Mouse (Mus musculus): ENCODE results near the gene Dner. TPM values are rescaled to one million over a fixed set of nuclear protein-coding genes. Genes with fewer than 3 reads are reported as not detected.

Gene Dner
- polyA plus RNA-seq, 1 experiment from 2014 or later, result 0.32 TPM

DNA sequence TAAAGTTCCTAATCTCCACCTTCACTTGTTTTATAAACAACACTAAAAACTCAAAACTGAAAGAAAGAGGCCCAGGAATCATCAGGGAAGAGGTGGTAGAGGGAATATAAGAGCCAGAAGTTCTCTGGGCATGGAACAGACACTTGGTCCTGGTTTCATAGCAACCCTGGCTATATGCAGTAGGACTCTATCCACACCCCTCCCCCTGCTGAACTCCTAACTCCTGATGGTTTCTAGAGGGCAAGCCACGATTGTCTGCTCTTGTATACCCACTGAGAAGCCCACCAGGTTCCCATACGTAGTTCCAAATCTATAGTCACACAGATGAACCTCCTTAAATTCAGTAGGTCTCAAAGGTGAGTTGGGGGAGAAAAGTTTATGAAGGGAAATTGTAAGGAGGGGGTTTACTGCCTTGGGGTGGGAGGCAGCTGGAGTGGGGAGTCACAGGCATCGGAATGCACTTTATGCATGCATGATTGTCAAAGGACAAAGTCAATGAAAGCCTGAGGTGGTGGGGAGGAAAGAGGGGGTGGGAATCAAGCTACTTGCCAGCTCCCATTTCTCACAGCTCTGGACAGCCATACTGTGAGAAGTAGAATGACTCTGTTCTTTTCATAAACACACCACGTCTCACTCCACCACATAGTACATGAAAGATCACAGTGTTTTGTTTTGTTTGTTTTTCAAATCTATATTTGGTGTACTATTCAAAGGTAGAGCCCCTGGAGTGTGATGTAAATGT, 31.5 kb downstream of the Dner start:
- H3K27me3 ChIP-seq (replicated peaks; ENCODE audit: control insufficient read depth, insufficient read depth, low read length), result no peaks in the 10 kb centered on the region
- no peak overlapping the region for H3K4me2 ChIP-seq
- WGBS, result 63% methylated on average over 4 of the region's 4 CpGs
- DNase-seq (ENCODE audit: low spot score) (no peak), ATAC-seq (replicated peaks; ENCODE audit: low FRiP score) (no peak)
- no peaks in the 10 kb centered on the region for H3K36me3 ChIP-seq (ENCODE audit: control insufficient read depth, insufficient read depth, low read length)
- H3K27ac ChIP-seq (ENCODE audit: low read depth, low read length), result no peak overlapping the region
- no peaks in the 10 kb centered on the region for H3K4me1 ChIP-seq (replicated peaks; ENCODE audit: control insufficient read depth, insufficient read depth, low read length)
- no peaks in the 10 kb centered on the region for H3K9me3 ChIP-seq (ENCODE audit: control insufficient read depth, low read length)
- H3K4me3 ChIP-seq (ENCODE audit: low read depth, low read length), result no peak overlapping the region
- H3K9ac ChIP-seq (ENCODE audit: low read depth, low read length), result no peak overlapping the region

DNA sequence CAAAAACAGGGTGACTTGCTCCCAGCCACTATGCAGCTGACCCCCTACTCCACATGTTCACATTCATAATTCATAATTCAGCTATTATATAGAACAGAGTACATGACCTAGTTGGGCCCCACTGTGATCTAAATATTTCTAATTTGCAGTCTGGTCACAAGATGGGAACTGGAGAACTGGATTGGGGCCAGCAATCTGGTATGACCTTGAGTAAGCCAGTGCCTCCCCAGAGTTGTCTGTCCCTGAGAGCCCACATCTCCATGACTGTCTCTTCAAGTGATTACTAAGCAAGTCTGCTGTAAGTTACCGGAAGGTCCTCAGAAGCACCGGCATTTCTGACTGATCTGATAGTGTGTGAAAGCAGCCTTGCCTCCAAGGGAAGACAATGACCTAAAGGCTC, 49.2 kb downstream of the Dner start:
- H3K4me3 ChIP-seq (ENCODE audit: low read depth, low read length), result no peak overlapping the region
- H3K9ac ChIP-seq (ENCODE audit: low read depth, low read length), result no peak overlapping the region
- H3K36me3 ChIP-seq (ENCODE audit: control insufficient read depth, insufficient read depth, low read length), result no peaks in the 10 kb centered on the region
- H3K9me3 ChIP-seq (ENCODE audit: control insufficient read depth, low read length), result no peaks in the 10 kb centered on the region
- 79% methylated on average over 2 of the region's 2 CpGs for WGBS
- ATAC-seq (replicated peaks; ENCODE audit: low FRiP score) (no peak), DNase-seq (ENCODE audit: low spot score) (no peak)
- no peak overlapping the region for H3K4me2 ChIP-seq
- H3K4me1 ChIP-seq (replicated peaks; ENCODE audit: control insufficient read depth, insufficient read depth, low read length), result no peaks in the 10 kb centered on the region
- no peak overlapping the region for H3K27ac ChIP-seq (ENCODE audit: low read depth, low read length)
- no peaks in the 10 kb centered on the region for H3K27me3 ChIP-seq (replicated peaks; ENCODE audit: control insufficient read depth, insufficient read depth, low read length)

DNA sequence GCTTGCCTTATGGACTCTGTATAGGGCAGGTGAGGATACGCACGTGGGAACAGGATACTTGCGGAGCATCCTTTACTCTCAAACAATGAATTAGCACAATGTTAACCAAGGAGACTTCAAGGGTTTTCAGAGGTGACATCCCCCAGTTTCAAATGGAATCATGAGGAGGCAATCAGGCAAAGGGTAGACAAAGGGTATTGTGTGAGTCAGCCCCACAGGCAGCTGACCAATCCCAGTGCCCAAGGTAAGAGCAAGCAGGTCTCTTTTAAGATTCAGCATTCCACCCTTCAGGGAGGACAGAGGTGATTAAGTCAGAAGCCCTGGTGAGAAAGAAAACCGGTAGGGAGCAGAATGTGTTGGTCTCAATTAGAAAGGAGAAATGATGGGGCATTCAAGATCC, 55.6 kb downstream of the Dner start:
- WGBS, result 53% methylated on average over 4 of the region's 4 CpGs
- no peak overlapping the region for H3K4me2 ChIP-seq
- ATAC-seq (replicated peaks; ENCODE audit: low FRiP score), result no peak

DNA sequence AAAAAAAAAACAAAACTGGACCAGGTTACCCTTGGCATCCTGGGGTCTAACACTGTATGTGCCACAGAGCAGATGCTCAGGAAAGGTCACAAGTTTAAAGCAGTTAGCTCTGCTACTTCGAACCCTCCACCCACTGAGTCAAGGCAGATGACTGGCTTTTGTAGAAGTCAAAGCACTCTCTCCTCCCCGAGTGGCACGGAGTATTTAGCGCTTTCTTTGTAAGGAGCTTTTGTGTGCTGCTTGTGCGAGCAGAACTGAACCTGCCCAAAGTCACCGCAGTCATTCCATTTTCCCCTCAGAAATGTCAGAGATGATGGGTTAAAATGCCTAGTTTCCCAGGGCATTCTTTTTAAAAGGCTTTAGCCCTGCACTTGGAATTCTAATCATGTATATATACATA, 59.1 kb downstream of the Dner start:
- ATAC-seq (replicated peaks; ENCODE audit: low FRiP score), result no peak
- Histone ChIP-seq H3K4me1 (replicated peaks; ENCODE audit: control insufficient read depth, insufficient read depth, low read length) (no peaks in the 10 kb centered on the region), H3K4me3 (ENCODE audit: low read depth, low read length) (no peak overlapping the region), H3K9ac (ENCODE audit: low read depth, low read length) (no peak overlapping the region), H3K9me3 (ENCODE audit: control insufficient read depth, low read length) (no peaks in the 10 kb centered on the region), H3K36me3 (ENCODE audit: control insufficient read depth, insufficient read depth, low read length) (no peaks in the 10 kb centered on the region), H3K27me3 (replicated peaks; ENCODE audit: control insufficient read depth, insufficient read depth, low read length) (no peaks in the 10 kb centered on the region), H3K4me2 (no peak overlapping the region), H3K27ac (ENCODE audit: low read depth, low read length) (no peak overlapping the region)
- WGBS, result 41% methylated on average over 6 of the region's 6 CpGs
- no peak for DNase-seq (ENCODE audit: low spot score)

More for the DNA sequence above, 55.6 kb downstream of the Dner start:
- no peak overlapping the region for H3K27ac ChIP-seq (ENCODE audit: low read depth, low read length)
- no peak overlapping the region for H3K9ac ChIP-seq (ENCODE audit: low read depth, low read length)
- no peaks in the 10 kb centered on the region for H3K27me3 ChIP-seq (replicated peaks; ENCODE audit: control insufficient read depth, insufficient read depth, low read length)
- H3K4me1 ChIP-seq (replicated peaks; ENCODE audit: control insufficient read depth, insufficient read depth, low read length), result no peaks in the 10 kb centered on the region
- H3K36me3 ChIP-seq (ENCODE audit: control insufficient read depth, insufficient read depth, low read length), result no peaks in the 10 kb centered on the region
- no peaks in the 10 kb centered on the region for H3K9me3 ChIP-seq (ENCODE audit: control insufficient read depth, low read length)
- DNase-seq (ENCODE audit: low spot score), result no peak
- H3K4me3 ChIP-seq (ENCODE audit: low read depth, low read length), result no peak overlapping the region

DNA sequence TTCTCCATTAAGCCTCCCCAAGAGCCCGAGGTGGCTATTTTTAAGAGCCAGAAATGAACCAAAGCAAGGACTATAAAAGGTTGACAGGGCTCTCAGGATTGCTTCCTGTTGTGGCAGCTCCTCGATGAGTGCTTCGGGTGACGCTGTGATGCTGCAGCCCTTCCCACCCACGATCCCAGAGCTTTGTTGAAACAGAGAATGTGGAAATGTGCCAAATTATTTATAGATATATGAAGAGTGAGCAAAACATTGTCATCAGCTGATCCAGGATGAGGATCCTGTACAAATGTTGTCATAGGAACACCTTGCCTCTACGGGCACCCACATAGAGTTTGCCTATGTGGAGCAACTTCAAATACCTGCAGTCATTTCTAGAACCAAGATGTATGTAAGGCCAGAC, 67.8 kb downstream of the Dner start:
- H3K4me2 ChIP-seq, result no peak overlapping the region
- H3K9ac ChIP-seq (ENCODE audit: low read depth, low read length), result no peak overlapping the region
- no peaks in the 10 kb centered on the region for H3K4me1 ChIP-seq (replicated peaks; ENCODE audit: control insufficient read depth, insufficient read depth, low read length)
- H3K9me3 ChIP-seq (ENCODE audit: control insufficient read depth, low read length), result no peaks in the 10 kb centered on the region
- H3K4me3 ChIP-seq (ENCODE audit: low read depth, low read length), result no peak overlapping the region
- H3K27me3 ChIP-seq (replicated peaks; ENCODE audit: control insufficient read depth, insufficient read depth, low read length), result no peaks in the 10 kb centered on the region
- DNase-seq (ENCODE audit: low spot score) (no peak), ATAC-seq (replicated peaks; ENCODE audit: low FRiP score) (no peak)
- WGBS, result 77% methylated on average over 6 of the region's 6 CpGs
- no peaks in the 10 kb centered on the region for H3K36me3 ChIP-seq (ENCODE audit: control insufficient read depth, insufficient read depth, low read length)
- H3K27ac ChIP-seq (ENCODE audit: low read depth, low read length), result no peak overlapping the region

DNA sequence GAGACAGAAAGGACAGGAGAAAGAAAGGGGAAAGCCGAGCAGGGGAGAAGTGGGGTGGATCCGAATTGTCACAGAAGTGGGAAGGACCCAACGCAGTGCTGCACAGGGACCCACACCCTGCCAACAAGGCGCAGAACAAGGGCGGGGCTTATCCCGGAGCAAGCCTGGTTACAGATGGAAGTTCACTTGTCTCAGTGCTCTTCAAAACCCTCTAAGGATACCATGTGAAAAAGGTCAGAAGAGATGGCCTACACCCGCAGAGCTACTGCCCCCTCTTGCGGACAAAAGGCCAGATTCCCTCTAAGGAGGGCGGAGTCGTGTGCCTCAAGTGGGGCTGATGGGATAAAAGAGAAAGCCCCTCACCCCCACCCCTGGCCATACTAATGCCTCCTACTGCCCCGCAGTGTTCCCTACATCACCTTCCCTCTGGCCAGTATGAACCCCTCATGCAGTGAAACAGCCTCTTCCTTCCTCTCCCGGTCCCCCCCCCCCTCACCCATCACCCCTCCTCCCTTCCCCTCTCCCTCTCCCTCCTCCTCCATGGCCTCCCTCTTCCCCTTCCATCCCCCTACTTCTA, 73.0 kb downstream of the Dner start:
- WGBS, result 20% methylated on average over 12 of the region's 12 CpGs
- Histone ChIP-seq H3K27me3 (replicated peaks; ENCODE audit: control insufficient read depth, insufficient read depth, low read length) (no peaks in the 10 kb centered on the region), H3K36me3 (ENCODE audit: control insufficient read depth, insufficient read depth, low read length) (no peaks in the 10 kb centered on the region), H3K4me2 (no peak overlapping the region), H3K9ac (ENCODE audit: low read depth, low read length) (no peak overlapping the region), H3K27ac (ENCODE audit: low read depth, low read length) (no peak overlapping the region), H3K9me3 (ENCODE audit: control insufficient read depth, low read length) (no peaks in the 10 kb centered on the region), H3K4me1 (replicated peaks; ENCODE audit: control insufficient read depth, insufficient read depth, low read length) (no peaks in the 10 kb centered on the region), H3K4me3 (ENCODE audit: low read depth, low read length) (no peak overlapping the region)
- DNase-seq (ENCODE audit: low spot score) (no peak), ATAC-seq (replicated peaks; ENCODE audit: low FRiP score) (no peak; the same call in 1 of the 2 replicates)

DNA sequence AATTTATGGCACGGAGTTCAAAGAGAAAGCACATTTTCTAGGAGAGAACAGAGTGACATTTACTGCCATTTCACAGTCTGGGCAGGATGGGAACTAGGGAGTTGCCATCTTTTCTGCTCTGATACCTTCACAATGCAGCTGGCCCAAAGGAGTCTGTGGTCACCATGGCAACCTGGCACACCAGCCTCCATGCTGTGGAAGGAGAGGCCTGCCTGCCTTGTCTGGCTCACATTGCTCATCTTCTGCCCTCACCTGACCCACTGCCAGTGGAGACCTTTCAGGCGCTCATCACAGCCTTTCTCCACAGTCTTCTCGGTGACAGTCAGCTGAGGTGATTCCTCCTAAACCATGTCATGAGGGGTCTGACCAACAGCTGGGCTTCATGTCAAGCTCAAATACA, 74.7 kb downstream of the Dner start:
- no peaks in the 10 kb centered on the region for H3K36me3 ChIP-seq (ENCODE audit: control insufficient read depth, insufficient read depth, low read length)
- ATAC-seq (replicated peaks; ENCODE audit: low FRiP score), result no peak

DNA sequence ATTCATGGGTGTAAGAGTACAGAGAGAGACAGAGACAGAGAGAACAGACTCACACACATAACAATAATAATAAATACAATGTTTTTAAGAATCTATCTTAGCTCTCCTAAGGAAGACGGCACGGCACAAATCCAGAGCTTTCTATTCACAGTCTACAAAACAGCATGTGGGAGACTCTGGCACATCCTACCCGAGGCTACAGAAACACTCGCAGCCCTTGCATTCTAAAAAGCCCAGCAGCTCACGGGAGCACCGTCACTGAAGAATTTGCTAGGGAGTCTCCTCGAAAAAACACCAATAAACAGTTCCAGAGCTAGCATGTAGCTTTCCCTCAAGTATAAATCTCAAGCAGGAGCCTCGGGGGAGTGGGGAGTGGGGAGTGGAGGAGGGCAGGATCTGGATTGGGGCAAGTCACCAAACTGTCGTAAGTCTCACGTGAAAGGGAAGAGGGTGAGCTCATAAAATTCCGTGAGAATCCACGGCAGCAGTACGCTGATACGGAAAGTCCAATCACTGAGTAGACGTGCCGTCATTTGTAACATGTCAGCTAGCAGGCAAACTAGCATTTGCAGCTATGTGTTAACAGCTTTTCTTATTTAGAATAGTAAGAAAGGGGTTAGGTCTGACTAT, 76.8 kb downstream of the Dner start:
- H3K27me3 ChIP-seq (replicated peaks; ENCODE audit: control insufficient read depth, insufficient read depth, low read length), result no peaks in the 10 kb centered on the region
- no peak overlapping the region for H3K4me2 ChIP-seq
- no peak overlapping the region for H3K27ac ChIP-seq (ENCODE audit: low read depth, low read length)
- 68% methylated on average over 16 of the region's 16 CpGs for WGBS
- no peaks in the 10 kb centered on the region for H3K4me1 ChIP-seq (replicated peaks; ENCODE audit: control insufficient read depth, insufficient read depth, low read length)
- no peak for DNase-seq (ENCODE audit: low spot score)
- ATAC-seq (replicated peaks; ENCODE audit: low FRiP score), result no peak
- H3K4me3 ChIP-seq (ENCODE audit: low read depth, low read length), result no peak overlapping the region
- no peak overlapping the region for H3K9ac ChIP-seq (ENCODE audit: low read depth, low read length)
- H3K36me3 ChIP-seq (ENCODE audit: control insufficient read depth, insufficient read depth, low read length), result no peaks in the 10 kb centered on the region
- no peaks in the 10 kb centered on the region for H3K9me3 ChIP-seq (ENCODE audit: control insufficient read depth, low read length)

More for the DNA sequence above, 74.7 kb downstream of the Dner start:
- Histone ChIP-seq H3K4me3 (ENCODE audit: low read depth, low read length) (no peak overlapping the region), H3K9ac (ENCODE audit: low read depth, low read length) (no peak overlapping the region), H3K4me1 (replicated peaks; ENCODE audit: control insufficient read depth, insufficient read depth, low read length) (no peaks in the 10 kb centered on the region), H3K9me3 (ENCODE audit: control insufficient read depth, low read length) (no peaks in the 10 kb centered on the region), H3K27me3 (replicated peaks; ENCODE audit: control insufficient read depth, insufficient read depth, low read length) (no peaks in the 10 kb centered on the region), H3K4me2 (no peak overlapping the region), H3K27ac (ENCODE audit: low read depth, low read length) (no peak overlapping the region)
- WGBS, result 79% methylated on average over 3 of the region's 3 CpGs
- no peak for DNase-seq (ENCODE audit: low spot score)

DNA sequence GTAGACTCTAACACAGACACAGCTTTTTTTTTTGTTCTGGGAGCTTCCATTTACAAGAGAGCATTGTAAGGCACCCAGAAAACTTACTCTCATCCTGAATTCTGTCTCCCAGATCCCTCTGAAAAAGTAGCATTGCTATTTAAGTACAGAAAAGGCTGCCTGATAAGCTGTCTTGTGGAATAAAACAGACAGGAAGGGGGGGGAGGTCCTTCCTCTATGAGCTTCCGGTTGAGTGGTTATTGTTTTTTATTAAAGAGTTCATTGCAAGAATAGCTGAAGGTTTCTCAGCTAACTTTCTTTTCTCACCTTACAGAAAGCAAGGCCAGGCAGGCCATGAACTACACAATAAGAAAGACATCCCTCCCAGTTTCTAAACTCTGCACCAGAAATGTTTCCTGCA, 77.9 kb downstream of the Dner start:
- H3K36me3 ChIP-seq (ENCODE audit: control insufficient read depth, insufficient read depth, low read length), result no peaks in the 10 kb centered on the region
- ATAC-seq (replicated peaks; ENCODE audit: low FRiP score) (no peak), DNase-seq (ENCODE audit: low spot score) (no peak)
- 32% methylated on average over 1 of the region's 1 CpGs for WGBS
- H3K9ac ChIP-seq (ENCODE audit: low read depth, low read length), result no peak overlapping the region
- H3K27ac ChIP-seq (ENCODE audit: low read depth, low read length), result no peak overlapping the region
- H3K4me1 ChIP-seq (replicated peaks; ENCODE audit: control insufficient read depth, insufficient read depth, low read length), result no peaks in the 10 kb centered on the region
- H3K4me2 ChIP-seq, result no peak overlapping the region
- H3K9me3 ChIP-seq (ENCODE audit: control insufficient read depth, low read length), result no peaks in the 10 kb centered on the region
- H3K27me3 ChIP-seq (replicated peaks; ENCODE audit: control insufficient read depth, insufficient read depth, low read length), result no peaks in the 10 kb centered on the region
- H3K4me3 ChIP-seq (ENCODE audit: low read depth, low read length), result no peak overlapping the region

Data from liver, embryonic 11.5 days (tissue).